Mouse (Mus musculus) urinary bladder, postnatal 10 days (tissue): ENCODE measurements around the gene Avpi1.
"Not testable (repeated sequence)": the region's sequence is repeated elsewhere in the genome, so short reads cannot be mapped to it uniquely, and the experiment has no call there.

ENCODE experiments used
- DNase-seq: peaks from one replicate; pipeline ENCODE4 v3.0.0; 2022; ENCODE audit warnings: low spot score

The Avpi1 gene

DNA sequence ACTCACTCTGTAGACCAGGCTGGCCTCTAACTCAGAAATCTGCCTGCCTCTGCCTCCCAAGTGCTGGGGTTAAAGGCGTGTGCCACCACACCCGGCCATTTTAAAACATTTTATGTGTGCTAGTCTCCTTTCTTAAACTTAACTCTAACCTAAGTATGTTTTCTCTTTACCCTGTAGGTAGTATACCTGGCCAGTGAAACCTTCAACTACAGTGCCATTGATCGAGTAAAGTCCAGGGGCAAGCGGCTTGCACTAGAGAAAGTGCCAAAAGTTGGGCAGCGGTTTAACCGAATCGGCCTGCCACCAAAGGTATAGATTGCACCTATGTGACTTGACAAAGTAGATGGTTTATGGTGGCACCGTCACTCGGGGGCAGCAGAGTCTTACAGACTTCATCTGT, 24.2 kb downstream of the Avpi1 start:
- DNase-seq, result no peak

- no peak for DNase-seq
Observed at GRCm38 (mm10) chr19:42099406-42099805, 29.5 kb downstream of the Avpi1 start.

- DNase-seq, result no peak
Observed at GRCm38 (mm10) chr19:42090637-42091141, 38.2 kb downstream of the Avpi1 start.

DNA sequence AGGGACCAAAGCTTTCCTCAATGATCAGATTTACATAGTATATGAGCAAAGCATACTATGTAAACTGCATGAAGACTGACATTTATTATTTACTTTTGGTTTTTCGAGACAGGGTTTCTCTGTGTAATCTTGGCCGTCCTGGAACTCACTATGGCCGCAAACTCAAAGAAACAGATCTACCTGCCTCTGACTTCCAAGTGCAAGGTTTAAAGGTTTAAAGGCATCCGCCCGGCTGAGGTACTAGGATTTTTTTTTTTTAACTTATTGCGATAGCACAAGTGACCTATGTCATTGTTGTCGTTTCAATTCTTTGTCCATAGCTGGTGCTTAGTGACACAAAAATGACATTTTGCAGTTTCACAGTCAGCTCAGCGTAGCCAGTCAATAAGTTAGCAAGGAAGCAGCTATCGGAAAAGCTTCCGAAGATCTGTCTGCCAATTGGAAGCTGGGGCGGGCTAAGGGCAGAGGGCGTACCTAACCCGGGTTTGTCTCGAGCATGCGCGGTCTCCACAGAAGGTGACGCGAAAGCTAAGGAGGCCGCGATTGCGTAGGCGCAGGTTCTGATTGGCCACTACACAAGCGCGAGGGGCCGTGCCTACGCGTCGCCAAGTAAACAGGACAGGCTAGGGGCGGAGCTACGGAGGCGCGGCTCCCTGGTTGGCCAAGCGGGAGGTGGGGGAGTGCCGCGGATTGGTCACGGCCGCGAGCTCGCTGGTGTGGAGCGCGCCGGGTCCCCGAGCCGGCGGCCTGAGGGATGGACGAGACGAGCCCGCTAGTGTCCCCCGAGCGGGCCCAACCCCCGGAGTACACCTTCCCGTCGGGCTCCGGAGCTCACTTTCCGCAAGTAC, 38.9 kb downstream of the Avpi1 start, which contains the start of gene Pi4k2a:
TSS of gene Pi4k2a (plus strand) at position 723 of the 848 bp plus-strand sequence.
- peak; percentile 95 for DNase-seq

DNA sequence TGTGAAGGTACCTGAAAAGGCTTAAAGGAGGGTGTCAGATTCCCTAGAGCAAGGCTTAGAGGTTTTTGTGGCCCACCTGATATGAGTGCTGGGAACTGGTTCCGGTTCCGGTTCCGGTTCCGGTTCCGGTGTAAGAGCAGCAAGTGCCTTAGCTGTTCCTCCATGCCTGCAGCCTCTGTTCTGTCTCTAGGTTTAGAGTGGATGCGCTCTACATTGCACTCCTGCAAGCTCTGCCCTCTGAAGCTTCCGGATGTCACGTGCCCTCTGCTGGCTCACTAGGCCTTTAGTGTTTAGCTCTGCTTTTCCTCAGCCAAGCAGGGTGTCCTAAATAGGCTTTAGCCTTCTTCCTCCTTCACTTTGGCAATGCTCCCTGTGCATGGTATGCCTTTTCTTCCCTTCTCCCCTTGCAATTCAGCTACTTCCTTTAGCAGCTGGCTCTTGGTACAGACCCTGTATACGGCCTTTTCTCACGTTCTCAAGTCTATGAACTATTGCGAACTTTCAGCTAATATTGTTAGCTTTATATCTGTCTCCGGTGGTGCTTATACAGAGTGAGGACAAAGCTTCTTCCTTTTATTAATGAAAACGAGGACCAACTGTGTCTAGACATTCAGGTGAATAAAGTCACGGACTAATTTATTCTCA, 39.6 kb downstream of the Avpi1 start:
- no peak for DNase-seq

GRCm38 (mm10) chr19:42086166-42086565, 42.7 kb downstream of the Avpi1 start, which contains the start of gene Morn4:
Morn4 (minus strand) TSS chr19:42086357.
- DNase-seq, result peak; percentile 44

DNA sequence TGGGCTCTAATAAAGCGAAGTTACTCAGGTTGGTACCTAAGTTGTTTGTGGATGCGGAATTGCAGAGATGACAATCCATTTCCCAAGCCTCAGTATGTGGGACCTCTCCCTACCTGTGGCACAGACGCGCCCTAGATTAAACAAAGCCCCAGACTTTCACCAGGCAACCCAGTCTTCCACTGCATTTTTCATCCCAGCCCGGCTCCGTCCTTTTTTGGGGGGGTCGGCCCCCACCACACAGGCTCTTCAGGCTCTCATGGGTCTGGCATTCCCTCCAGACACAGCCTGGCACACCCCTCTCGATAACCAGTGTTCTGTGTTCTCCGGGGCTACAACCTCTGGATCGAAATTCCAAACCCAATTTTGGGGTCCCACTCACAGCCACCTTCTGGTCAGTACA, 43.2 kb downstream of the Avpi1 start:
- no peak for DNase-seq

GRCm38 (mm10) chr19:42081613-42082012, 47.2 kb downstream of the Avpi1 start:
- DNase-seq, result not testable (repeated sequence)

- DNase-seq, result no peak
Observed at GRCm38 (mm10) chr19:42080469-42080868, 48.4 kb downstream of the Avpi1 start.

GRCm38 (mm10) chr19:42079950-42080349, 48.9 kb downstream of the Avpi1 start:
- DNase-seq, result no peak

- DNase-seq, result no peak
Observed at GRCm38 (mm10) chr19:42079006-42079405, 49.9 kb downstream of the Avpi1 start.

DNA sequence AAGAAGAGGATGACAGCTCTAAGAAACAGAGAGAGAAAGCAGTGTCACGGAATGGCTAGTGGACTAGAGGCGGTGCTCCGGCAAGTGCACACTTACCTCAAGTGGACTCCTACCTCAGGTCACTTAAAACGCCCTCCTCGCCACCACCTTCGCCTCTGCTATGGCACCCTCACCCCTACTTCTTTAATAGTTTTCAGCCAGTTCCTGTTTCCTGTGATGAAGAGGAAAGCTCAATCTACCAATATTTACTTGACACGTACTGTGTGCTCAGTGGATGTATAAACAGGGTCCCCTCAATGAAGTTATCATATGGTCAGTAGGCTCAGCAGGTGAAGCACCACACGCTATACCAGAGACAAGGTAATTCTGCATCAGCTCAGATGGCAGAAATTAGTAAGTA, 50.3 kb downstream of the Avpi1 start:
- no peak for DNase-seq

- DNase-seq, result no peak
Observed at GRCm38 (mm10) chr19:42075992-42076391, 52.9 kb downstream of the Avpi1 start.

DNA sequence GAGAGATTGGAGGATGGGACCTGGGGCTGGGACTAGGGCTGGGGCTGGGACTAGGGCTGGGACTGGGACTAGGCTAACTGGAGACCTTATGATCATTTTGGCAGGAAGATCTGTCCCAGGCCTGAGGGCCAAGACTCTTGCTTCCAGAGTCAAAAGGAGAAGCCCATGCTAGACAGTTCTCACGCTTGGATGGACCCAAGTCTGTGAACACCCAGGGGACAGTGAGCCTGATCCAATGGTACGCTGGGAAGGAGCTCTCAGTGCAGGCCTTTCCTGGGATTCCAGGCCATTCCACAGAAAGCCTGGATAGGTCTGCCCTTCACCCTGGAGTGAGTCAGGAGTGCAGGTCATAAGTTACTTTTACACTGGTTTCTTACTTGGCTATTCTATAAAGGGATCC, 53.8 kb downstream of the Avpi1 start:
- no peak for DNase-seq
